Mouse (Mus musculus): ENCODE measurements around the gene G3bp1. TPM values are rescaled to one million over a fixed set of nuclear protein-coding genes. Genes with fewer than 3 reads are reported as not detected.

G3bp1 gene
- total and polyA plus RNA-seq, 2 experiments from 2014 or later, result 48.5 to 59.4 TPM

GRCm38 (mm10) chr11:55471467-55471866, 2.0 kb downstream of the G3bp1 start:
- 0 out of 2 replicates have a peak, but pooled peaks cover 3% of the 10 kb centered on the region for H3K36me3 ChIP-seq (replicated peaks; ENCODE audit: control insufficient read depth, insufficient read depth, low read length)
- no peak for TF ChIP-seq CTCF (IDR thresholded peaks at IDR 0.05; ENCODE audit: low read depth)
- TF ChIP-seq EP300 (IDR thresholded peaks at IDR 0.05; ENCODE audit: low read depth), result no peak
- H3K9me3 ChIP-seq (replicated peaks; ENCODE audit: control insufficient read depth, low read length), result no peaks in the 10 kb centered on the region
- ATAC-seq (ENCODE audit: insufficient read depth, low read depth) (no peak), DNase-seq (ENCODE audit: low spot score) (no peak)
- WGBS, result 84% methylated on average over 7 of the region's 7 CpGs
- peaks cover 27% of the 10 kb centered on the region for H3K4me1 ChIP-seq (ENCODE audit: control insufficient read depth, insufficient read depth)
- H3K4me2 ChIP-seq (ENCODE audit: low read depth, low read length), result peak overlapping the region; percentile 82
- peak overlapping the region; percentile 65 for H3K4me3 ChIP-seq (ENCODE audit: low read depth, low read length)
- no peaks in the 10 kb centered on the region for H3K27me3 ChIP-seq (ENCODE audit: control insufficient read depth, insufficient read depth, low read length)
- no peak overlapping the region for H3K27ac ChIP-seq (ENCODE audit: low read depth)
- peak overlapping the region; percentile 78; the same call in 1 of the 2 replicates for H3K9ac ChIP-seq (replicated peaks; ENCODE audit: low read depth, low read length)

- no peak for TF ChIP-seq CTCF (IDR thresholded peaks at IDR 0.05; ENCODE audit: low read depth)
- TF ChIP-seq EP300 (IDR thresholded peaks at IDR 0.05; ENCODE audit: low read depth), result no peak
- DNase-seq (ENCODE audit: low spot score), result no peak
- H3K4me3 ChIP-seq (ENCODE audit: low read depth, low read length), result no peak overlapping the region
- H3K4me2 ChIP-seq (ENCODE audit: low read depth, low read length), result no peak overlapping the region
- H3K4me1 ChIP-seq (ENCODE audit: control insufficient read depth, insufficient read depth), result peaks cover 23% of the 10 kb centered on the region
- no peak overlapping the region for H3K9ac ChIP-seq (replicated peaks; ENCODE audit: low read depth, low read length)
- H3K9me3 ChIP-seq (replicated peaks; ENCODE audit: control insufficient read depth, low read length), result no peaks in the 10 kb centered on the region
- H3K27ac ChIP-seq (ENCODE audit: low read depth), result no peak overlapping the region
- no peaks in the 10 kb centered on the region for H3K27me3 ChIP-seq (ENCODE audit: control insufficient read depth, insufficient read depth, low read length)
- no peak for ATAC-seq (ENCODE audit: insufficient read depth, low read depth)
- WGBS, result 39% methylated on average over 3 of the region's 3 CpGs
- 0 out of 2 replicates have a peak, but pooled peaks cover 3% of the 10 kb centered on the region for H3K36me3 ChIP-seq (replicated peaks; ENCODE audit: control insufficient read depth, insufficient read depth, low read length)
Measured at GRCm38 (mm10) chr11:55473219-55473618, 3.7 kb downstream of the G3bp1 start.

- WGBS, result 96% methylated on average over 7 of the region's 7 CpGs
- no peaks in the 10 kb centered on the region for H3K9me3 ChIP-seq (replicated peaks; ENCODE audit: control insufficient read depth, low read length)
- H3K36me3 ChIP-seq (replicated peaks; ENCODE audit: control insufficient read depth, insufficient read depth, low read length), result peaks cover 50% of the 10 kb centered on the region
- H3K9ac ChIP-seq (replicated peaks; ENCODE audit: low read depth, low read length), result no peak overlapping the region
- no peaks in the 10 kb centered on the region; the same call in 1 of the 2 replicates for H3K4me1 ChIP-seq (ENCODE audit: control insufficient read depth, insufficient read depth)
- H3K27me3 ChIP-seq (ENCODE audit: control insufficient read depth, insufficient read depth, low read length), result no peaks in the 10 kb centered on the region
- H3K4me2 ChIP-seq (ENCODE audit: low read depth, low read length), result no peak overlapping the region
- TF ChIP-seq CTCF (IDR thresholded peaks at IDR 0.05; ENCODE audit: low read depth) (no peak), EP300 (IDR thresholded peaks at IDR 0.05; ENCODE audit: low read depth) (no peak)
- ATAC-seq (ENCODE audit: insufficient read depth, low read depth) (no peak), DNase-seq (ENCODE audit: low spot score) (no peak)
- H3K4me3 ChIP-seq (ENCODE audit: low read depth, low read length), result no peak overlapping the region
- H3K27ac ChIP-seq (ENCODE audit: low read depth), result no peak overlapping the region
Measured at GRCm38 (mm10) chr11:55485443-55485842, 16.0 kb downstream of the G3bp1 start.

GRCm38 (mm10) chr11:55496158-55496557, 26.7 kb downstream of the G3bp1 start:
- no peak overlapping the region for H3K9ac ChIP-seq (replicated peaks; ENCODE audit: low read depth, low read length)
- 83% methylated on average over 6 of the region's 6 CpGs for WGBS

GRCm38 (mm10) chr11:55497885-55498284, 28.4 kb downstream of the G3bp1 start:
- H3K27ac ChIP-seq (ENCODE audit: low read depth), result no peak overlapping the region
- ATAC-seq (ENCODE audit: insufficient read depth, low read depth) (peak; percentile 79), DNase-seq (ENCODE audit: low spot score) (peak; percentile 58)
- no peak overlapping the region for H3K4me2 ChIP-seq (ENCODE audit: low read depth, low read length)
- TF ChIP-seq CTCF (IDR thresholded peaks at IDR 0.05; ENCODE audit: low read depth), result peak; percentile 85
- no peak for TF ChIP-seq EP300 (IDR thresholded peaks at IDR 0.05; ENCODE audit: low read depth)
- H3K36me3 ChIP-seq (replicated peaks; ENCODE audit: control insufficient read depth, insufficient read depth, low read length), result peaks cover 87% of the 10 kb centered on the region
- H3K27me3 ChIP-seq (ENCODE audit: control insufficient read depth, insufficient read depth, low read length), result no peaks in the 10 kb centered on the region
- WGBS, result 32% methylated on average over 5 of the region's 5 CpGs
- H3K4me3 ChIP-seq (ENCODE audit: low read depth, low read length), result no peak overlapping the region
- H3K9me3 ChIP-seq (replicated peaks; ENCODE audit: control insufficient read depth, low read length), result no peaks in the 10 kb centered on the region
- H3K4me1 ChIP-seq (ENCODE audit: control insufficient read depth, insufficient read depth), result no peaks in the 10 kb centered on the region
- H3K9ac ChIP-seq (replicated peaks; ENCODE audit: low read depth, low read length), result no peak overlapping the region

More at GRCm38 (mm10) chr11:55496158-55496557, 26.7 kb downstream of the G3bp1 start:
- Histone ChIP-seq H3K27me3 (ENCODE audit: control insufficient read depth, insufficient read depth, low read length) (no peaks in the 10 kb centered on the region), H3K9me3 (replicated peaks; ENCODE audit: control insufficient read depth, low read length) (no peaks in the 10 kb centered on the region), H3K4me2 (ENCODE audit: low read depth, low read length) (no peak overlapping the region), H3K27ac (ENCODE audit: low read depth) (no peak overlapping the region), H3K36me3 (replicated peaks; ENCODE audit: control insufficient read depth, insufficient read depth, low read length) (peaks cover 92% of the 10 kb centered on the region), H3K4me3 (ENCODE audit: low read depth, low read length) (no peak overlapping the region), H3K4me1 (ENCODE audit: control insufficient read depth, insufficient read depth) (no peaks in the 10 kb centered on the region)
- ATAC-seq (ENCODE audit: insufficient read depth, low read depth), result no peak
- no peak for DNase-seq (ENCODE audit: low spot score)
- TF ChIP-seq CTCF (IDR thresholded peaks at IDR 0.05; ENCODE audit: low read depth), result no peak
- TF ChIP-seq EP300 (IDR thresholded peaks at IDR 0.05; ENCODE audit: low read depth), result no peak

GRCm38 (mm10) chr11:55501955-55502531, 32.6 kb downstream of the G3bp1 start:
- H3K4me2 ChIP-seq (ENCODE audit: low read depth, low read length), result no peak overlapping the region
- H3K9me3 ChIP-seq (replicated peaks; ENCODE audit: control insufficient read depth, low read length), result no peaks in the 10 kb centered on the region
- no peak overlapping the region for H3K9ac ChIP-seq (replicated peaks; ENCODE audit: low read depth, low read length)
- H3K4me3 ChIP-seq (ENCODE audit: low read depth, low read length), result no peak overlapping the region
- H3K27me3 ChIP-seq (ENCODE audit: control insufficient read depth, insufficient read depth, low read length), result no peaks in the 10 kb centered on the region
- TF ChIP-seq EP300 (IDR thresholded peaks at IDR 0.05; ENCODE audit: low read depth) (no peak), CTCF (IDR thresholded peaks at IDR 0.05; ENCODE audit: low read depth) (no peak)
- no peak for ATAC-seq (ENCODE audit: insufficient read depth, low read depth)
- no peaks in the 10 kb centered on the region for H3K4me1 ChIP-seq (ENCODE audit: control insufficient read depth, insufficient read depth)
- no peak for DNase-seq (ENCODE audit: low spot score)
- H3K27ac ChIP-seq (ENCODE audit: low read depth), result no peak overlapping the region
- WGBS, result 76% methylated on average over 8 of the region's 8 CpGs
- peaks cover 48% of the 10 kb centered on the region for H3K36me3 ChIP-seq (replicated peaks; ENCODE audit: control insufficient read depth, insufficient read depth, low read length)
